Mouse (Mus musculus): ENCODE measurements at regions not wholly inside any gene's neighbourhood (a gene's known extent, or its start where the extent isn't known, plus 50 kb on each side); places are given as distances from the start of the nearest gene placed in this dataset.

DNA sequence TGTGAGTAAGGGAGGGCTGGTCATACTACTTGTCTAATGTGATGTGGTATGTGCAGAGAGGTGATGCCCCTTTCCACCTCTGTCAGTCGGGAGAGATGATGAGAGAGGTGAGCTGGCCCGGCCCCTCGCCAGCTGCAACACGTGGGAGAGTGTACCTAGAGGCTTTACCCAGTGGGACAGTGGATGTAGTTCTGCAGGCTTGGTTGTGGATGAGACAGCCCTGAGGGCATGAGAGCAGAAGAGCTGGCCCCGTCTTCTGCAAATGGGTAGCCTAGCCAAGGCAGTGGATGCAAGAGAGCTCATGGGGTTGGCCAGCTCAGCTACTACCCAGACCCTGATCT is 88.1 kb upstream of the Gnai1 start:
- WGBS: 93% methylated on average over 5 of the region's 5 CpGs
- H3K9ac ChIP-seq (replicated peaks): no peak overlapping the region
- no peaks in the 10 kb centered on the region for H3K36me3 ChIP-seq
- H3K27ac ChIP-seq: no peak overlapping the region
- no peaks in the 10 kb centered on the region for H3K4me1 ChIP-seq (replicated peaks)
- no peaks in the 10 kb centered on the region for H3K27me3 ChIP-seq
- no peak overlapping the region for H3K4me2 ChIP-seq (replicated peaks)
- ATAC-seq: no peak
- H3K9me3 ChIP-seq: no peaks in the 10 kb centered on the region
- no peak overlapping the region for H3K4me3 ChIP-seq (replicated peaks)

DNA sequence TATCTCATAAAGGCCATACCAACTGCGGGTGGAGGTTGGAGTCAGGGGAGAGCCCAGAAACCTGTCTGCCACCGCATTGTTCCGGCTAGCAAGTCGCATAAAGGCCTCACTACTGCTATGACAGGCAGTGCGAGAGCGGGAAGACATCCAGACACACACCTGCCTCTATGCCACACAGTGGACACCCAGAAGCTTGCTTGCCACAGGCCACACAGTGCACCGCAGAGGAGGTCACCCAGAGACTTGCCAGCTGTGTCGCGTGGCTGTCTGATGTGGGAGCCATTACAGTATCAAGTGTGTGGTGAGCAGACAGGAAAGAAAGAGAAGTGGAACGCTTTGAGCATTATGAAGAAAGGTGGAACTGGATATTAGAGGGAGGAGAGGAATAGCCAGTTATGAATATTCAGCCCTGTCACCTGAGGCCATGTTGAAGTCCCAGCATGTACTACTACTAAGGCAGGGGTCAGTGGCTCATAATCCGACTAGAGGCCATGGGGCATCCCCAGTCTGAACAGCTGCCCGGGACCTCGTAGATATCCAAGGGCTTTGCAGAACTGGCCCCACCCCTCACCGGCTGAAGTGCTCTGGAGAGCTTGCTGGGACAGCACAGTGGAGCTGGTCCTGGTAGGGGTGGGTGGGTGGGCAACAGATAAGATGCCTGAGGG is 87.6 kb upstream of the Gnai1 start:
- Histone ChIP-seq H3K4me2 (replicated peaks) (no peak overlapping the region), H3K27ac (no peak overlapping the region), H3K36me3 (no peaks in the 10 kb centered on the region), H3K4me1 (replicated peaks) (no peaks in the 10 kb centered on the region), H3K9ac (replicated peaks) (no peak overlapping the region), H3K27me3 (no peaks in the 10 kb centered on the region), H3K9me3 (no peaks in the 10 kb centered on the region), H3K4me3 (replicated peaks) (no peak overlapping the region)
- WGBS: 86% methylated on average over 14 of the region's 14 CpGs
- ATAC-seq: peak; percentile 62; the same call in 1 of the 2 replicates

DNA sequence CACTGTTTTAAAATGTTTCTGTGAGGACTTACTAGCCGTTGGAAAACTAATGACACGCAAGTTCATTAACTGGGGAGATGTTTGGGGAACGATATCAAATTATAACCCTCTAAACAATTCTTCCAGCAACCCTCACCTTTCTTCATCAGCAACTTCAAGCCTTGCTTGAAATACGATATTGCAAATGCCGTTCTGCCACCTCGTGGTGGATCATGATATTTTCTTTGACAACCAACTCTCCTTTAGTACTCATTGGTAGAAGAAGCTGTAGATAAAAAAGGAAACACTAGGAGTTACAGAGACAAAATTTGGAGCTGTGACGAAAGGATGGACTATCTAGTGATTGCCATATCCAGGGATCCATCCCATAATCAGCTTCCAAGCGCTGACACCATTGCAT is 85.8 kb upstream of the Gnai1 start:
- WGBS: 25% methylated on average over 8 of the region's 8 CpGs
- no peak overlapping the region for H3K27ac ChIP-seq
- no peak overlapping the region for H3K4me2 ChIP-seq (replicated peaks)
- no peak overlapping the region for H3K4me3 ChIP-seq (replicated peaks)
- H3K36me3 ChIP-seq: no peaks in the 10 kb centered on the region
- no peaks in the 10 kb centered on the region for H3K4me1 ChIP-seq (replicated peaks)
- ATAC-seq: peak; percentile 82; the same call in 1 of the 2 replicates
- H3K9ac ChIP-seq (replicated peaks): no peak overlapping the region
- no peaks in the 10 kb centered on the region for H3K27me3 ChIP-seq
- H3K9me3 ChIP-seq: no peaks in the 10 kb centered on the region

DNA sequence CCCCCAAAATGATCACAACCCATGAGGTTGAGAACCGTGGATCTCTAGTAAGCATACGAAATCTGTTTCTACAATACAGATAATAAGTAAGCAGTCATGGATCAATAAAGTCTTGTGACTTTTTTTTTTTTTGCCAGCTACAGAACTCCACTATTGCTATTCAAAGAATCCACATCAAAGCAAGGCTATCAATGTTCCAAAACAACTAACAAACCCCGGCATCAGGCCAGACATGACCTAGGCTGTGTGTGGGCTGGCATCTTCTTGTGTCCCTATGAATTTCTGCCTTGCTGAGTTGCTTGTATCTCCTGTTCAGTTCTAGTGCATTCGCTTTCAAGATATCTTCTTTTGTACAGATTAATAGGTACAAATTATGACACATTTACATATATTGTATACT is 79.8 kb upstream of the Gnai1 start:
- 89% methylated on average over 4 of the region's 4 CpGs for WGBS
- H3K9me3 ChIP-seq: no peaks in the 10 kb centered on the region
- no peak overlapping the region for H3K4me3 ChIP-seq (replicated peaks)

DNA sequence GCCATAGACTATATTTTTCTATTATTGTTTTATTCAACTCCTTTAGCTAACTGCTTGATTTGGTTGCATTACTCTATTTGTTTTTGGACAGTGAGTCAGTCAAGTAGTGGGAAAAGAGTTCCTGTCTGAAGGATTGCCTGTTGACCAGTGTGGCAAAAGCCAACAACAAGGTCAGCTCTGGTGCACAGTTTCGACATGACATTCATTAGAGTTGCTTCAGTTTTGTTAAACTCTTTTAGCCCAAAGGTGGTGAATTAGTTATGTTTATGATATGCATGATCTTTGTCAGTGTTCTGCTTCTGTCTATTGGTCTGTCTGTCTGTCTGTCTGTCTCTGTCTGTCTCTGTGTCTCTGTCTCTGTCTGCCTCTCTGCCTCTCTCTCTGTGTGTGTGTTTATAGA is 79.1 kb upstream of the Gnai1 start:
- WGBS: 80% methylated on average over 1 of the region's 1 CpGs
- no peak overlapping the region for H3K9ac ChIP-seq (replicated peaks)
- H3K36me3 ChIP-seq: no peaks in the 10 kb centered on the region
- no peak overlapping the region for H3K4me3 ChIP-seq (replicated peaks)
- no peak overlapping the region for H3K4me2 ChIP-seq (replicated peaks)
- no peak for ATAC-seq
- no peaks in the 10 kb centered on the region for H3K4me1 ChIP-seq (replicated peaks)
- H3K27me3 ChIP-seq: no peaks in the 10 kb centered on the region
- H3K27ac ChIP-seq: no peak overlapping the region
- H3K9me3 ChIP-seq: no peaks in the 10 kb centered on the region

More for the DNA sequence above, 79.8 kb upstream of the Gnai1 start:
- no peak for ATAC-seq
- no peaks in the 10 kb centered on the region for H3K27me3 ChIP-seq
- no peaks in the 10 kb centered on the region for H3K4me1 ChIP-seq (replicated peaks)
- no peak overlapping the region for H3K4me2 ChIP-seq (replicated peaks)
- H3K9ac ChIP-seq (replicated peaks): no peak overlapping the region
- no peaks in the 10 kb centered on the region for H3K36me3 ChIP-seq
- H3K27ac ChIP-seq: no peak overlapping the region

DNA sequence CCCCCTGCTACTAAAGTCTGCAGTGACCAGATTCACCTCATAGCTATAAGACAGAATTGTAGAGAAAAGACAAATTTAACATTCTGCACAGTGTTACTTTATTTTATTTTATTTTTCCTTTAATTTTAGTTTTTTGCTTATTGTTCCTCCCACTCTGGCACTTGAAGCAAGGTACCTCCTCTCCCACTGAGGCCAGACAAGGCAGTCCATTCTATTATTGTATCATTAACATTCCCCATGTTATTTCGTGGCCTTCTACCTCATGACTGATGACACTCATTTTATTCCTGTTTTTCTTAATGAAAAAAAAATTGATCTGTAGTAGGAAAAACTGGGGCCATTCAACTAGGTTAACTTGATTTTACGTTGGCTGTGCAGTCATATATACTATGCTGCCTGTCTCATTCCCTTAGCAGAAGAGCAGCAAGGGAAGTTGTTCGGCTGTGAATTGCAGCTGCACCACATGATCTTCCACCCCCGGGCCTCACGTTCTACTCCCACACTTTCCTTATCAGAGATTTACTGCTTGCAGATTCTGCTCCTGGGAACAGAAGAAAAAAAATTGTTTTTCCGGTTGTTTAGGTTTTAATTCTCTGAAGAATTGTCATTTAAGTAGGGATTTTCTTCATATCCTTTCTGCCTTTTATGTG is 76.1 kb upstream of the Gnai1 start:
- Histone ChIP-seq H3K27me3 (no peaks in the 10 kb centered on the region), H3K4me2 (replicated peaks) (no peak overlapping the region), H3K4me3 (replicated peaks) (no peak overlapping the region), H3K36me3 (no peaks in the 10 kb centered on the region), H3K27ac (no peak overlapping the region), H3K4me1 (replicated peaks) (no peaks in the 10 kb centered on the region), H3K9ac (replicated peaks) (no peak overlapping the region), H3K9me3 (no peaks in the 10 kb centered on the region)
- WGBS: 66% methylated on average over 6 of the region's 6 CpGs
- no peak for ATAC-seq

DNA sequence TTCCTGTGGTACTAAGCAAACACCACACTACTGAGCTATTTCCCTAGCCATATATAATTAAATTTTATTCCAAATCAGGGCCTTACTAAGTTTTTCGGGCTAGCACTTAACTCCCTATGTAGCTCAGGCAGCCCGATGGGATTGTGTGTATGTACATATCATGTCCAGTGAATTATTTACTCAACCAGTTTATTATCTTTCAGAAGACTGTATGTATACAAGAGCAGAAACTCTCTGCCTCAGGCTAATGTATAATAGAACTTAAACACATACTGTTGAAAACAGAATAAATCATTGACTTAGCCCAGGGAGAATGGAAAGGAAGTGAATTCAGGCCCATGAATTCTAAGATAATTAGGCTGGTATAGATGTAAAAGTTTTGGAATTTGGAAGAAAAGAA is 74.1 kb upstream of the Gnai1 start:
- no peak overlapping the region for H3K4me3 ChIP-seq (replicated peaks)
- no peaks in the 10 kb centered on the region for H3K9me3 ChIP-seq
- no peak overlapping the region for H3K9ac ChIP-seq (replicated peaks)
- ATAC-seq: no peak
- 91% methylated on average over 2 of the region's 2 CpGs for WGBS
- H3K4me1 ChIP-seq (replicated peaks): no peaks in the 10 kb centered on the region
- H3K27me3 ChIP-seq: no peaks in the 10 kb centered on the region
- H3K4me2 ChIP-seq (replicated peaks): no peak overlapping the region
- no peak overlapping the region for H3K27ac ChIP-seq
- H3K36me3 ChIP-seq: no peaks in the 10 kb centered on the region

DNA sequence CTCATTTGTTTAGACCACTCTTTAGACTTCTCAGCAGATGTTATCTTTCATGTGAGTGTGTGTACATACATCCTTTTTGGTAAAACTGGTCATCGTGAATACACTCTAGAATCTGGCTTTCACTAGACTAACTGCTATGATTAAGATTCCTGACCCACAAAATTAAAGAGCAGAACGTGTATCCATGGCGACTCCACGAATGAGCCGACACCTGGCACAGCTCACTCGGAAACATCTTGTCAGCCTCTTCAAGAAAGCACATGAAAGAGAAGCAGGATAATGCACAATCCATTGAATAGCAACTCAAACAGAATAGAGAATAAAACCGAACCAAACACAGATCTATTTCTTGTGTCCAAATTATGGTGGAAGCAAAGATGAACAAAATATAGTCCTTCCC is 73.1 kb upstream of the Gnai1 start:
- WGBS: 36% methylated on average over 7 of the region's 7 CpGs
- H3K4me3 ChIP-seq (replicated peaks): no peak overlapping the region
- no peak for ATAC-seq
- H3K27ac ChIP-seq: no peak overlapping the region
- no peaks in the 10 kb centered on the region for H3K36me3 ChIP-seq
- H3K9ac ChIP-seq (replicated peaks): no peak overlapping the region
- no peaks in the 10 kb centered on the region for H3K9me3 ChIP-seq
- H3K4me2 ChIP-seq (replicated peaks): no peak overlapping the region
- no peaks in the 10 kb centered on the region for H3K4me1 ChIP-seq (replicated peaks)
- no peaks in the 10 kb centered on the region for H3K27me3 ChIP-seq

DNA sequence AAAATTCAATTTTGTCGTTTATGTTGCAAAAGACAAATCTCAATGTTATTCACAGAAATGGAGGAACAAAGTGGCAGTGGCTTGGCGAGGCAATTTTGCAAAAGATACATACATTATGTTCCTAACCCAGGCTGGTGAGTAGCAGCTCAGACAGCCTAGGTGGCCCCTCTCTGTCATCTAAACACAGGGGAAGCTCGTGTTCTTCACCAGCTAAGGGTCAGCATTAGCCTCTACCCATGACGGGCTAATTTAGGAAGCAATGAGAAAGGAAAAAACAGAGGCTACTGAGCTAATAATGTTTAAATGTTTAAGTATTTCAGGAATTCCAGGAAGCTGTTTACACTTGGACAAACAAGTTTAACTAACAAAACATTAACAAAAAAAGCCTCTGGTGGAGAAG is 64.9 kb upstream of the Gnai1 start:
- Histone ChIP-seq H3K9me3 (no peaks in the 10 kb centered on the region), H3K4me3 (replicated peaks) (no peak overlapping the region), H3K36me3 (no peaks in the 10 kb centered on the region), H3K4me1 (replicated peaks) (no peaks in the 10 kb centered on the region), H3K27ac (no peak overlapping the region), H3K4me2 (replicated peaks) (no peak overlapping the region), H3K27me3 (no peaks in the 10 kb centered on the region), H3K9ac (replicated peaks) (no peak overlapping the region)
- 75% methylated on average over 4 of the region's 4 CpGs for WGBS
- ATAC-seq: no peak

DNA sequence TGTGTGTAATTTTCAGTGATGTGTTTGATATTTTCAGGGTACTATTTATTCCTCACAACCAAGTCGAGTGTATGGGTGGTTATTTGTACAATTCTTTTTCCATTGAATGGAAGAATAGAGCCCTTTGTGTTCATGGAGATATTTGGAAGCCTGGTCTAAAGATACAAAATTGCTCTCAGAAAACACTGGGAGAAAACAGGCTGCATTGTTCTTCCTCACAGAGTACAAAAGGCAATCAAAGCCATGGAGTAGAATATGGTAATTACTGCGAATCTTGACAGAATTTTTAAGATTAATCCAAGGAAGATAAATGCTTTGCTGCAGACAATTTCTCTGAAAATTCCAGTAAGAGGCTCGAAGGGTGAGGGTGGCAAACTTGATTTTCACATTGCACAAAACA is 54.7 kb upstream of the Gnai1 start:
- no peak for ATAC-seq
- WGBS: 44% methylated on average over 3 of the region's 3 CpGs
- Histone ChIP-seq H3K36me3 (no peaks in the 10 kb centered on the region), H3K9me3 (no peaks in the 10 kb centered on the region), H3K9ac (replicated peaks) (no peak overlapping the region), H3K27ac (no peak overlapping the region), H3K4me3 (replicated peaks) (no peak overlapping the region), H3K4me2 (replicated peaks) (no peak overlapping the region), H3K4me1 (replicated peaks) (no peaks in the 10 kb centered on the region), H3K27me3 (no peaks in the 10 kb centered on the region)
